Mouse (Mus musculus) hematopoietic stem cell, adult 5-6 weeks (primary cell): Measurements from ENCODE around the gene Nars2. TPM values are rescaled to one million over a fixed set of nuclear protein-coding genes. Genes with fewer than 3 reads are reported as not detected.
"Not testable (repeated sequence)": the region's sequence is repeated elsewhere in the genome, so short reads cannot be mapped to it uniquely, and the experiment has no call there.

Experiments used
- ATAC-seq, 2 experiments: fragments of 125-278 bp in 1 of 2; replicated peaks in 1 of 2; 2 replicates each; pipeline ENCODE4 v1.8.0; 2016 to 2017; ENCODE audit warnings: inconsistent platforms in 2 of 2, mild to moderate bottlenecking in 2 of 2, moderate number of reproducible peaks in 2 of 2, low read depth in 1 of 2, moderate TSS enrichment in 1 of 2; ENCODE audit not compliant: low FRiP score in 2 of 2, poor library complexity in 2 of 2, severe bottlenecking in 2 of 2, insufficient read depth in 1 of 2, low TSS enrichment in 1 of 2
- total RNA-seq: library from RNA; stranded (forward); fragments of 172-1452, 232-1000 nt; gene quantifications from 2 replicates; pipeline ENCODE4 v1.2.3, GENCODE M21; 2017

The Nars2 gene
- 14.6 and 14.9 TPM in 2 replicates for total RNA-seq

DNA sequence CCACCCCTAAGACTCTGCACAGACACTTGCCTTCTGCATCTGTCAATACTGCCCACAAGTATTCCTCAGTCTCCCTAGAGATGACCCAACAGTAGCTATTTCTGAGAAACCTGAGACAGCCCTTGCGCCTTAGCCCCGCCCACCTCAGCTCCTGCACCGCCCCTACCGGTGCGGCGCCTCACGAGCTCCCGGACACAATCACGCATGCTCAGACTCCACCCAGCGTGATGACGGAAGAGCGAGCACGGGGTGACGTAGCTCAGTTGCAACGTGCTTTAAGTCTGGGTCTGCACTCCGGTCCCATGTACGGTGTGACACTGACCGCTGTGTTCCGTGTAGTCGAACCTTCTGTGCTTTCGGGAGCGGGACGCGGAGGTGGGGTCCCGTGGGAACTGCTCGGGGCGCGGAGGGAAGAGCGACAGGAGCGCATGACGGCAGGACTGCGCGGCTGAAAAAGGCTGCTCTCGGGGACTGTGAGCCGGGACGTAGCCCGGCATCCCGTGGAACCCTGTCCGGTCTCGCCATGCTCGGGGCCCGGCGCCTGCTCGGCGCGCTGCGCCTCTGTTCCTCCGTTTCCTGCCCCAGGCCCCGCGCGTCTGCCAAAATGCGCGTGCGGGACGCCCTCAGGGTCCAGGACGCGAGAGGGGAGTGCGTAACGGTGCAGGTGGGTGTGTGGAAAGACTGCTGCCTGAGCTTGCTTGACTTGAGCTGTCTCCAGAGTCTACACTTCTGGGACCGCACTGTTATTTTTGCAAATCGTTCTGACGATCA lies at the start of gene Nars2:
TSS of gene Nars2 (plus strand) at position 225 of the 771 bp plus-strand sequence.
- peak; percentile 97 to 99 for ATAC-seq

- ATAC-seq = no peak
Measured at GRCm38 (mm10) chr7:96902183-96902582, 49.1 kb upstream of the Nars2 start.

DNA sequence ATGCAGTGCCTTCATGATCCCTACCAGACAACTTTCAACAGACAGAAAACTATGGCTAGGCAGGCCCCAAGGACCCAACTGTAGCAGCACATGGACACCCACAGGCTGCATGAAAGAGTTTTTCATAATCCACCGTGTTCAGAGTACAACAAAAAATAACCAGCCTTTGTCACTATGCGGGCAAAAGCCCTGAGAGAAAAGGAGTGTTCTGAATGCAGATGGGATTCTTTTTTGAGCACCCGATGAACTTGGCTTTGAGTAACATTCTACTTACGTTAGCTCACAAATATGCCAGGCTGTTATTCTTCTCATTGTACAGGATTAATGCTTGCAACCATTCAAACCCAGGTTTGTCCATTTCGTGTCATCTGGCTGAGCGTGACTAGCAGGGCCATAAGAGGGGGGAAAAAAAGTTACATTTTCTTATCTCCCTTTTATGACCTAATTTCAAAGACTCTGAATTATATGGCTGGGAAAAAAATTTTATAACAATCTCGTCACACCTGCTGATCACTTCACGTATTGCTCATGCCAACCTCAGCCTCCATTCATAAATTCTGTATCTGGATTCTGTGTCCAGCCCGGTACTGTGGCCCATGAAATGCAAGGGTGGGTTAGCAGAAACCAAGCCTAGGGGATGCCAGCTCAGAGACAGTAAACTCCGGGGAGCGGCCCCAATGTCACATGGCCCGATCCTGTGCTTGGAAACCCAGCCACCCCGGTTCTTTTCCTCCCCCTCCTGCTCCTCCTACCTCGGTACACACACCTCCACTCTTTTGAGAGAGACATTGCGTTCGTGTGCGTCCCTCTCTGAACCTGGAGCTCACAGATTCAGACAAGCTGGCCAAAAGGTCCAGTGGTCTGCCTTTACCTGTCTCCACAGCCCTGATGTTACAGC lies 48.0 kb upstream of the Nars2 start:
- ATAC-seq = no peak

DNA sequence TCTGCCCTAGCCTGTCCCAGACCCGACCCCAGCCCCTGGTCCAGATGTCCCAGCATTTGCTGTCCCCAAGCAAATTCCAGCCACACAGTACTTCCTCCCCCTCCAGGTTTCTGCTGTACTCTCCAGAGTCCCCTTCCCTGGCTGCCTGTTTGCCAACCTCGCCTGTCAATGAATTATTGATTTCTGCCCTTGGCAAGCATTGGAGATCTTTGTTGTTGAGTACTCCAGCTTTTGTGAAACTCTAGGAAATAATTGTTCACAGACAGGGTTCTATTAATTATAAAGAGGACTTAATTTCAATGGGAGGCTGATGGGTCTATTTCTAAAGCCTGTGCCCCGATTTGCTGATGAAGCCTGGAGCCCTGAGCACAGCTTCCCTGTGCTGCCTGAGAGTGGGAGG lies 46.9 kb upstream of the Nars2 start:
- no peak for ATAC-seq

GRCm38 (mm10) chr7:96904936-96905335 lies 46.4 kb upstream of the Nars2 start:
- ATAC-seq = no peak

- ATAC-seq = no peak
Measured at GRCm38 (mm10) chr7:96905422-96905821, 45.9 kb upstream of the Nars2 start.

- ATAC-seq = no peak
Measured at GRCm38 (mm10) chr7:96906216-96906615, 45.1 kb upstream of the Nars2 start.

DNA sequence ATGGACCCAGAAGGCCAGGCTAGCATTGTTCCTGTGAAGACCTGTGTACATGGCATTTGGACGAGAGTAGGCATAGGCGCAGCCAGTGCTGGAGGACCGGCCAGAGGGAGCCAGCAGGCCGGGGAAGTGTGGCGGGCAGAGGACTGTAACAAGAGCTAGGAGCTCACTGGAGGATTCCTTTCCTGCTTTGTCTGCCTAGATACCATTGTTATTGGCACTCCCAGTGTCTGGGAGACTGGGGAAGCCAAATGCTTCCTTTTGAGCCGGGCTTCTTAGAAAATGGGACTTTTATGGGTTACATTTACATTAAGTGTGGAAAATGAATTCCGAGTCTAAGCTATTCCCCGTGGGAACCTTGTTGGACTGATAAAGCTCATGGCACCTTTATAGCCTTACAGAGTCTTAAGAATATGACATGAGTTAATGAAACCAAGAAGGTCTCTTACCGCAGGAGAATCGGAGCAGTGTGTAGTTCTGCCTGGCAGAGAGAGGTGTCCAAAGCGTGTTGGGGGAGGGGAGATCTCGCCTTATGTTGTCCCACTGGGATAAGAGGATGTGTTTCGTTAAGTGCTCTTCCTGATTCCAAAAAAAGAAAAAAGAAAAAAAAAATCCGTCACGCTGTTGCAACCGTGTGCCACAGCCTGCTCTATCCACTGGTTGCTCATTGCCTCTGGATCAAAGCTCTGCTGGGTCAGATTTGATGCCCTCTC lies 43.2 kb upstream of the Nars2 start:
- no peak for ATAC-seq

DNA sequence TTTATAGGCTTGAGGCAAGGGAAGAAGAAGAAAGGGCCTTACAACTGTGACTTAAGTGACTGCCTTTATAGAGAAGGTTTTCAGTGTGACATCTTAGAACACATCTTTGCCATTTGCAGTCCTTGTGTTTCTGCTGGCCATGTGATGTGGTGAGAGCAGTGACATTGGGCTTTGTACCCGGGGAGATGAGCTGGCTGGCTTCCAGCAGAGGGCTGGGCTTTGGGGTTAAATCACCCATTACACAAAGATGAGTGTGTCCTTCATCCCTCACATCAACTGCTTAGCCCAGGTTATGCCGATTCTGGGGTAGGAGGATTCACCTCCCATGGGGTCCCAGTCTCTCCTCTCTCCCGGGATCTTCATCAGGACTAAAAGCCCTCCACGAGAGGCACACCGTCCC lies 41.4 kb upstream of the Nars2 start:
- ATAC-seq = no peak

DNA sequence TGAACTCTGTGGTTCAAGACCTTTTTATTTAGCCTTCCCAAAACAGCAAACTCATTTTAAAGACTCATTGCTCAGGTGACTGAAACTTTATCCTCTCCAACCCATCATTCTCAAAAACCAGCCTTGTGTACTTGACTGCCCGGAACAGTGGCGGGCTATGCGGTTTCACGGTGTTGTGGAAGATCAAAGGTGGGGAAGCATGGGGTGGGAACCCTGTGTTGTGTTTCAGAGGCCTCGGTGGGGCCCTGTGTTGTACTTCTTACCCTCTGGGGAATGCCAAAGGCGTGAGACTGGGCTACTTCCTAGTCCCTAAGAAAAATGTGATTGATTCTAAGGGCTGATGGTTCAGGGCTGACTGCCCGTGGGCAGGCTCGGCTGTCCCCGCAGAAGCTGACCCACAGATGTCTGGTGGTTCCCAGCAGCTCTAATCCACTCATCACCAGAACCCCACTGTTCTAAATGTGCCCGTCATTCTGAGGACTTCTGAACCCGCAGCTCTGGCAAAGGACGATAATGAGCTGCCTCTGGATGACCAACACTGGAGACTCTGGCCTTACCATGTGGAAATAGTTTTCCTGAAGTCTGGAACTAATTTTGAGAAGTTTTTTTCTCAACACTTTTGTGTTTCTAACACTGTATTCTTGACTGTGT lies 40.9 kb upstream of the Nars2 start:
- ATAC-seq = no peak

DNA sequence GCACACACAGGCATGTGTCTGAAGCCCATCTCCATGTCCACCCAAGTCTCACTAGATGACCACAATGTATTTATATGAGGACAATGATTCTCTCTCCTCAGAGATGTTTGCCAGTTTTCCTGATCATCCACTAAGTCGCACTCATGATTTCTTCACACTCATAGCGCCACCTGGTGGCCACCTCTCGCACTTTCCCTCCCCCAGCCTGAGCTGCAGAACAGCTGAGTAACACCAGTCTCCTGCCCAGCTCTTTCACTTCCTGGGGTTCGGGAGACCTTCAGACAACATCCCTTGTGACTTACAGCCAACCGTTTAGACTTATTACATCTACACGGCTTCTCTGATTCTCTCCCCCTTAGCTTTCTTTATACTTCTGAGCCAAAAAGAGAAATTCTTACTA lies 37.3 kb upstream of the Nars2 start:
- ATAC-seq = peak; percentile 76 to 84

- ATAC-seq = peak; percentile 55 to 76; a peak in 3 of 4 replicates
Measured at GRCm38 (mm10) chr7:96915452-96916105, 35.7 kb upstream of the Nars2 start.

DNA sequence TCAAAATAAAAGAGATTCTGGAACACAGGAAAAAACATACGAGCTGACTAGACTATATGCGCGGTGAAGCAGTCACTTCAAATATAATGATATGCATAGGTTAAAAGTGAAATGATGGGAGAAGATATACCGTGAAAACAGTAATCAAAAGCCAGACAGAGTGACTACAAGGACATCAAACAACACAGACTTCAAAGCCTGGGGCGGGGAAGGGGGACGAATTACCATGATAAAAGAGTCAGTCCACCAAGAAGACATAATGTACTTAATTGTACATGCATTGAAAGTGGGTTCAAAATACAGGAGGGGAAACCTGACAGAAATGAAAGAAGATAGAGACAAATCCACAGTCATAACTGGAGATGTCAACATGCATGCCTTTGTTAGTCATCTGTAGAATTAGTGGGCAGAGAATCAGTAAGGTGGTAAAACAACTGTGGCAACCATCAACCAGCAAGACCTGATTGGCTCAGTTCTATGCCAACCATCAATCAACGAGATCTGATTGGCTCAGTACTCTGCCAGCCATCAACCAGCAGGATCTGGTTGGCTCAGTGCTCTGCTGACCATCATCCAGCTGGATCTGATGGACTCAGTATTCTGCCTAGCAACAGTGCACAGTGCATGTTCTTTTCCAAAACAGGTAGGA lies 30.7 kb upstream of the Nars2 start:
- no peak for ATAC-seq

- ATAC-seq = no peak
Measured at GRCm38 (mm10) chr7:96922927-96923326, 28.4 kb upstream of the Nars2 start.

GRCm38 (mm10) chr7:96943715-96944377 lies 7.5 kb upstream of the Nars2 start:
- no peak for ATAC-seq

DNA sequence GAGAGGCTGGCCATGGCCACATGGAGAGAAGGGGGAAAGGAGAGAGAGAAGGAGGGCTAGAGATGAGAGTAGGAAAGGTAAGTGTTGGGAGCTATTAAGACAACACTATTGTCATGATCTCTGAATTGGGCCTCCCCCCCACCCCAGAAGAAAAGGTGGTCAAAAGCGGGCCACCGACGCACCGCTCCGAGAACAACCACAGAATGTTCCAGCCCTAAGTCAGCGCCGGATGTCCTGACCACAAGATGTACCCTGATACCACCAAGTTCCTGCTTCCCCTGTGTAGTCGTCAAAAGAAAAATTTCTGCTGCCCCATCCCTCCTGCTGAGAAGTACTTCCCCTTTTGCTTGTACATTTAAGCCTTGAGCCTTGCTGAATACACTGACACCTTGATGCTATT lies 4.8 kb upstream of the Nars2 start:
- not testable (repeated sequence) for ATAC-seq
